In genomic region chrX:38445705-38446104, GRCm38 (mm10) we compare ENCODE assay signal across 15 mouse cellular contexts.
"Had no signal": no experiment of that assay in that cellular context is flagged by ENCODE, and none has a peak within 500 bp of the region (broad histone marks: within the 10 kb centered on the region; RNA-seq: fewer than 3 reads in every experiment).

No protein-coding gene starts in this region.

- H3K27me3 ChIP-seq: limb, embryonic 12.5 days; limb, embryonic 15.5 days had no signal

- H3K4me3 ChIP-seq: limb, embryonic 12.5 days; limb, embryonic 15.5 days had no signal

- H3K9me3 ChIP-seq: limb, embryonic 12.5 days; limb, embryonic 15.5 days had no signal

- H3K4me2 ChIP-seq: limb, embryonic 12.5 days; limb, embryonic 15.5 days; liver, embryonic 11.5 days; midbrain, embryonic 11.5 days had no signal

- H3K9ac ChIP-seq: limb, embryonic 12.5 days; limb, embryonic 15.5 days; liver, embryonic 14.5 days; liver, postnatal 0 days had no signal

- H3K27ac ChIP-seq: limb, embryonic 12.5 days; limb, embryonic 15.5 days; liver, embryonic 14.5 days had no signal

- DNase-seq: kidney, adult 18-20 months; kidney, adult 9 months; kidney, postnatal 14 days; kidney, postnatal 4 days; left cerebral cortex, postnatal 4 days; liver, postnatal 0 days; midbrain, embryonic 14.5 days; thymus, adult 18-20 months; thymus, postnatal 14 days; thymus, postnatal 4 days had no signal

- H3K4me1 ChIP-seq: limb, embryonic 12.5 days; limb, embryonic 15.5 days had no signal

- ATAC-seq: liver, postnatal 0 days had no signal
